Mouse (Mus musculus) MEL (cell line): ENCODE measurements around the gene Gm17359. TPM values are rescaled to one million over a fixed set of nuclear protein-coding genes. Genes with fewer than 3 reads are reported as not detected.

Source experiments
- DNase-seq: peaks from one replicate; pipeline ENCODE4 v3.0.0; 2011; ENCODE audit warnings: low read depth, low spot score
- H3K27ac ChIP-seq: 2 replicates; pipeline ENCODE4 v1.5.1; 2012; ENCODE audit warnings: low read depth, mild to moderate bottlenecking, control low read depth, low read length, moderate library complexity; ENCODE audit not compliant: control insufficient read depth
- H3K27me3 ChIP-seq, 2 experiments: fragments of 150-350 bp in 1 of 2; sonication (generic) in 1 of 2; 2 replicates each; pipeline ENCODE4 v1.6.1; 2012; ENCODE audit warnings: low read length in 2 of 2, mild to moderate bottlenecking in 2 of 2, improper control_type of control experiment in 1 of 2, moderate library complexity in 1 of 2; ENCODE audit not compliant: insufficient read depth in 2 of 2, control insufficient read depth in 1 of 2
- H3K36me3 ChIP-seq, 2 experiments: 2 replicates each; pipeline ENCODE4 v1.6.1; 2012 to 2014; ENCODE audit warnings: low read length in 2 of 2, improper control_type of control experiment in 1 of 2, inconsistent platforms in 1 of 2, mild to moderate bottlenecking in 1 of 2; ENCODE audit not compliant: insufficient read depth in 2 of 2, control insufficient read depth in 1 of 2
- H3K4me1 ChIP-seq, 2 experiments: fragments of 150-350 bp in 1 of 2; sonication (generic) in 1 of 2; 2 replicates each; pipeline ENCODE4 v1.6.1; 2012; ENCODE audit warnings: low read length in 2 of 2, improper control_type of control experiment in 1 of 2, mild to moderate bottlenecking in 1 of 2; ENCODE audit not compliant: insufficient read depth in 2 of 2, control insufficient read depth in 1 of 2
- H3K4me3 ChIP-seq, 2 experiments: fragments of 150-350 bp in 1 of 2; sonication (generic) in 1 of 2; 2 replicates each; pipeline ENCODE4 v1.5.1; 2012; ENCODE audit warnings: low read depth in 2 of 2, low read length in 2 of 2, mild to moderate bottlenecking in 2 of 2, moderate library complexity in 2 of 2, control low read depth in 1 of 2, improper control_type of control experiment in 1 of 2; ENCODE audit not compliant: control insufficient read depth in 1 of 2, insufficient read depth in 1 of 2
- H3K79me2 ChIP-seq: 2 replicates; pipeline ENCODE4 v1.6.1; 2012; ENCODE audit warnings: mild to moderate bottlenecking, low read length, moderate library complexity; ENCODE audit not compliant: control insufficient read depth, poor library complexity, insufficient read depth
- H3K9ac ChIP-seq: 2 replicates; pipeline ENCODE4 v1.6.1; 2012; ENCODE audit warnings: low read depth, mild to moderate bottlenecking, control low read depth, low read length, moderate library complexity; ENCODE audit not compliant: control insufficient read depth, poor library complexity, severe bottlenecking
- H3K9me3 ChIP-seq: fragments of 150-350 bp; sonication (generic); replicated peaks from 2 replicates; pipeline ENCODE4 v1.6.1; 2012; ENCODE audit warnings: mild to moderate bottlenecking, low read length, improper control_type of control experiment, moderate library complexity; ENCODE audit not compliant: insufficient read depth
- BHLHE40 ChIP-seq: IDR thresholded peaks from 2 replicates; pipeline ENCODE4 v1.6.1; 2012; ENCODE audit warnings: low read depth, mild to moderate bottlenecking, inconsistent platforms, low read length, improper control_type of control experiment, borderline replicate concordance
- CHD2 ChIP-seq: IDR thresholded peaks from 2 replicates; pipeline ENCODE4 v1.6.1; 2011; ENCODE audit warnings: low read length, improper control_type of control experiment
- CTCF ChIP-seq, 3 experiments: IDR thresholded peaks in 2 of 3; conservative IDR thresholded peaks in 1 of 3; 2 replicates each; pipeline ENCODE4 v1.5.1; 2011 to 2012; ENCODE audit warnings: low read length in 3 of 3, low read depth in 2 of 3, mild to moderate bottlenecking in 2 of 3, improper control_type of control experiment in 1 of 3, inconsistent platforms in 1 of 3, mixed read lengths in 1 of 3, moderate library complexity in 1 of 3; ENCODE audit not compliant: control insufficient read depth in 1 of 3, insufficient read depth in 1 of 3, poor library complexity in 1 of 3, severe bottlenecking in 1 of 3
- E2F4 ChIP-seq: IDR thresholded peaks from 2 replicates; pipeline ENCODE4 v1.6.1; 2011; ENCODE audit warnings: low read depth, low read length, improper control_type of control experiment, borderline replicate concordance
- GABPA ChIP-seq: IDR thresholded peaks from 2 replicates; pipeline ENCODE4 v1.6.1; 2012; ENCODE audit warnings: low read depth, mild to moderate bottlenecking, inconsistent platforms, low read length, improper control_type of control experiment, moderate library complexity
- GATA1 ChIP-seq: IDR thresholded peaks from 2 replicates; pipeline ENCODE4 v1.6.1; 2011; ENCODE audit warnings: low read depth, low read length, improper control_type of control experiment
- JUND ChIP-seq: IDR thresholded peaks from 2 replicates; pipeline ENCODE4 v1.6.1; 2011; ENCODE audit warnings: low read depth, mild to moderate bottlenecking, improper control_type of control experiment, low read length
- KAT2A ChIP-seq: conservative IDR thresholded peaks from 2 replicates; pipeline ENCODE4 v1.6.1; 2012; ENCODE audit warnings: low read depth, low read length, improper control_type of control experiment, inconsistent platforms
- MAFK ChIP-seq: IDR thresholded peaks from 2 replicates; pipeline ENCODE4 v1.6.1; 2011; ENCODE audit warnings: low read depth, mild to moderate bottlenecking, low read length, improper control_type of control experiment, borderline replicate concordance
- MAX ChIP-seq: IDR thresholded peaks from 2 replicates; pipeline ENCODE4 v1.6.1; 2011; ENCODE audit warnings: low read length, improper control_type of control experiment
- MXI1 ChIP-seq: IDR thresholded peaks from 2 replicates; pipeline ENCODE4 v1.6.1; 2011; ENCODE audit warnings: mild to moderate bottlenecking, low read depth, low read length, improper control_type of control experiment
- MYB ChIP-seq: IDR thresholded peaks from 2 replicates; pipeline ENCODE4 v1.6.1; 2011; ENCODE audit warnings: mild to moderate bottlenecking, low read depth, low read length, improper control_type of control experiment
- RCOR1 ChIP-seq: IDR thresholded peaks from 2 replicates; pipeline ENCODE4 v1.6.1; 2012; ENCODE audit warnings: low read depth, mild to moderate bottlenecking, inconsistent platforms, low read length, improper control_type of control experiment
- SIN3A ChIP-seq: IDR thresholded peaks from 2 replicates; pipeline ENCODE4 v1.6.1; 2012; ENCODE audit warnings: low read length, improper control_type of control experiment, inconsistent platforms
- TAL1 ChIP-seq: IDR thresholded peaks from 2 replicates; pipeline ENCODE4 v1.6.1; 2012; ENCODE audit warnings: mild to moderate bottlenecking, inconsistent platforms, low read length, moderate library complexity, mixed read lengths
- TBP ChIP-seq: IDR thresholded peaks from 2 replicates; pipeline ENCODE4 v1.8.0; 2011; ENCODE audit warnings: low read depth, low read length, improper control_type of control experiment
- ZKSCAN1 ChIP-seq: IDR thresholded peaks from 2 replicates; pipeline ENCODE4 v1.6.1; 2012; ENCODE audit warnings: low read depth, mild to moderate bottlenecking, inconsistent platforms, low read length, improper control_type of control experiment, moderate library complexity
- polyA plus RNA-seq, 2 experiments: library from polyadenylated mRNA; stranded (reverse) in 1 of 2; unstranded in 1 of 2; fragments of >175 nt in 1 of 2; fragments of >200 nt in 1 of 2; gene quantifications; 2 replicates each; pipeline versions ENCODE4 v1.2.1 to v1.2.4; 2012; ENCODE audit warnings: low replicate concordance in 2 of 2, low read depth in 1 of 2; ENCODE audit not compliant: insufficient read length in 2 of 2, insufficient read depth in 1 of 2, missing spikeins in 1 of 2
- total RNA-seq: library from RNA; depleted of rRNA; stranded (reverse); fragments of 300-350 nt; gene quantifications from 2 replicates; pipeline ENCODE4 v1.2.3, GENCODE M21; 2012

Gene Gm17359
- total and polyA plus RNA-seq, 3 experiments = 0.15 TPM; not detected in 2

- Histone ChIP-seq H3K27me3 (peaks cover 0 to 1% of the 10 kb centered on the region in 2 experiments; a peak in 1 of 4 replicates), H3K9ac (no peak overlapping the region), H3K36me3 (no peaks in the 10 kb centered on the region), H3K9me3 (no peaks in the 10 kb centered on the region), H3K79me2 (no peaks in the 10 kb centered on the region), H3K4me1 (no peaks in the 10 kb centered on the region), H3K27ac (no peak overlapping the region), H3K4me3 (no peak overlapping the region)
- no peak for DNase-seq
- TF ChIP-seq ZKSCAN1 (no peak), CTCF (IDR thresholded peaks at IDR 0.05 in 2 of 3, conservative IDR thresholded peaks at IDR 0.05 in 1 of 3; ENCODE audit: control insufficient read depth in 1 of 3, insufficient read depth in 1 of 3, low read depth in 2 of 3, low read length in 3 of 3, poor library complexity in 1 of 3, severe bottlenecking in 1 of 3) (no peak), MYB (no peak), E2F4 (no peak), JUND (no peak), KAT2A (no peak)
These were observed 35.2 kb downstream of the Gm17359 start for GRCm38 (mm10) chr3:79371506-79372195.

GRCm38 (mm10) chr3:79373930-79374329 lies 37.5 kb downstream of the Gm17359 start:
- Histone ChIP-seq H3K79me2 (no peaks in the 10 kb centered on the region), H3K27ac (no peak overlapping the region), H3K27me3 (peaks cover 3 to 8% of the 10 kb centered on the region in 2 experiments), H3K4me1 (no peaks in the 10 kb centered on the region), H3K9me3 (no peaks in the 10 kb centered on the region), H3K4me3 (no peak overlapping the region), H3K9ac (no peak overlapping the region), H3K36me3 (no peaks in the 10 kb centered on the region)
- no peak for TF ChIP-seq SIN3A
- no peak for TF ChIP-seq TAL1
- no peak for TF ChIP-seq TBP
- no peak for TF ChIP-seq RCOR1
- TF ChIP-seq BHLHE40 = no peak
- no peak for TF ChIP-seq E2F4
- TF ChIP-seq CHD2 = no peak
- no peak for TF ChIP-seq CTCF (IDR thresholded peaks at IDR 0.05 in 2 of 3, conservative IDR thresholded peaks at IDR 0.05 in 1 of 3; ENCODE audit: control insufficient read depth in 1 of 3, insufficient read depth in 1 of 3, low read depth in 2 of 3, low read length in 3 of 3, poor library complexity in 1 of 3, severe bottlenecking in 1 of 3)
- TF ChIP-seq ZKSCAN1 = no peak
- TF ChIP-seq GABPA = no peak
- TF ChIP-seq MXI1 = no peak
- DNase-seq = no peak

DNA sequence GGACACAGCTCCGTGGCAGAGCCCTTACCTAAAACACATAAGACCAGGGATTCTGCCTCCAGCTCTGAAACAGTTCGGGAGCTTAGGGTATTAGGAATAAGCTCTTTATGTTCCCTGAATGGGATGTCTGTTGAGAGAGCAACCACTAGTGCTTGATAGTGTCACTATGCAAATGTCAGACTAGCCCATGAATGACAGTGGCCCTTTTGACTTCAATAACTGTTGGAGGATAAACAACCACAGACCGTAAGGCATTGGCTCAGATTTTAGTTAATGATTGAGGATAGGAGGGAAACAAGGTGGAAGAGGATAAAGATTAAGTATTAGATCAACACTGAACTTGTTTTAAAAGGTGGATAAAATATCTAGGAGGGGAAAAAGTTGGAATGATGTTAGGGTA lies 41.6 kb downstream of the Gm17359 start:
- no peaks in the 10 kb centered on the region for H3K79me2 ChIP-seq
- H3K9me3 ChIP-seq = no peaks in the 10 kb centered on the region
- H3K27ac ChIP-seq = no peak overlapping the region
- H3K4me1 ChIP-seq = no peaks in the 10 kb centered on the region
- no peak for DNase-seq
- H3K4me3 ChIP-seq = no peak overlapping the region
- peaks cover 7 to 10% of the 10 kb centered on the region in 2 experiments for H3K27me3 ChIP-seq
- TF ChIP-seq KAT2A = no peak
- no peak for TF ChIP-seq GATA1
- no peak for TF ChIP-seq MYB
- TF ChIP-seq MAFK = no peak
- no peak for TF ChIP-seq MAX
- no peak overlapping the region for H3K9ac ChIP-seq
- no peaks in the 10 kb centered on the region for H3K36me3 ChIP-seq
